Mouse (Mus musculus): ENCODE results near the gene Mylip.

The Mylip gene

DNA sequence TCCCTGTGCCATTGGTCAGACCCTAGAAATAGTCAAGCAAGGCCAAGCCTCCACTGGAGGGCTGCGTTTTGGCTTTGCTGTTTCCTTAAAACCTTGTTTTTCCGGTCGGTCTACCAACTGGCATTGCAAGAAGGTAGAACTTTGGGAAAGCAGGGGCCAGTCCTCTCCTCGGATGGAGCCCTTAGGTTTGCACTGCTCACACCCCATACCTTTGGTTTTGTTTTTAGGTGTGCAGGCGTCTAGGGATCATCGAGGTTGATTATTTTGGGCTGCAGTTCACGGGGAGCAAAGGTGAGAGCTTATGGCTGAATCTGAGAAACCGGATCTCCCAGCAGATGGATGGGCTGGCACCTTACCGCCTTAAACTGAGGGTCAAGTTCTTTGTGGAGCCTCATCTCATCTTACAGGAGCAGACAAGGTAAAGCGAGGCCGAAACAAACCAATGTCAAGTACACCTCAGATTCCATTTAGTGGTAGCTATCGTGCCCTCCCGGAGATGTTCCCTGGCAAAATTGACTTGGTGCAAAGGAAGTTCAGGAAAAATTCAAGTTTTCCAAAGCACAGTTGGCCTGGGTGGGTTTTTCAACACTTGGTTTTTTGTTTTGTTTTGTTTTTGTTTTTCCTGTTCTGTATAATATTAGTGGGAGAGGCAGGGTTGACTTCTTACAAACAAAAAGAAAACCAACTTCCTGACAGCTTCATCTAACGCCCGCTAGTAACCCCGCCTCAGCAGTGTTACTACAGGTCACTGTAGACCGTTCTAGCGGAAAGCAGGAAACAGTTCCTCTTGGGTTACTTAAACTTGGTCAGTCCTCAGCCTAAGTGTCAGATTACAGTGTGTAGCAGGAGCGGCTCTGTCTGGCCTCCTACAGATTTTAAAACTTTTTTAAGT is 1.7 kb downstream of the Mylip start:
- peak; percentile 81 for DNase-seq (ENCODE audit: low read depth, low spot score)

DNA sequence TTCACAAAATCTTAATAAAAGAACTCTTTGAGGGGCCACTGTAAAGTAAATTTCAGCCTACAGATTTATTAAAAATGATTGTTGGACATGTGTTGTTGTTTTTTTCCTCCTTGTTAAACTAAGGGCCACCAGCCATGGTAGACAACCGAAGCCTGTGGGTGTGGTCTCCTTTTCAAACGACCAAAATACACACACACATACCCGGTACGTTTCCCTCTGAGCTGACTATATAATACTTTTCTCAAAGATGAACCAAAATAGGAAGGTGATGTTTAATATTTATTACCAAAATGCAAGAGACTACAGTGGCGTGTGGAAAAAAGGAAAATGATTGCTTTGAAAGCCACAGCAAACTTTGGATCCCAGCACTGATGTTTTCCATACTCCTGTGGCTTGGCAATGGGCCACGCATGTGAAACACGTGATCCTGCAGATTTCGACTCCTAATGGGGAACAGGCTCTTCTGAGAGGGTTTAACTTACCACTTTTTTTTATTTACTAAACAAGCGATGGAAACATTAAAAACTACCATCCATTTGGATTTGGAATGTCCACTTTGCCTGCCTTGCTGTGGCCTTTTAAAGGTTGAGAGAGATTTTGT is 2.4 kb downstream of the Mylip start:
- DNase-seq (ENCODE audit: low read depth, low spot score), result peak; percentile 54

DNA sequence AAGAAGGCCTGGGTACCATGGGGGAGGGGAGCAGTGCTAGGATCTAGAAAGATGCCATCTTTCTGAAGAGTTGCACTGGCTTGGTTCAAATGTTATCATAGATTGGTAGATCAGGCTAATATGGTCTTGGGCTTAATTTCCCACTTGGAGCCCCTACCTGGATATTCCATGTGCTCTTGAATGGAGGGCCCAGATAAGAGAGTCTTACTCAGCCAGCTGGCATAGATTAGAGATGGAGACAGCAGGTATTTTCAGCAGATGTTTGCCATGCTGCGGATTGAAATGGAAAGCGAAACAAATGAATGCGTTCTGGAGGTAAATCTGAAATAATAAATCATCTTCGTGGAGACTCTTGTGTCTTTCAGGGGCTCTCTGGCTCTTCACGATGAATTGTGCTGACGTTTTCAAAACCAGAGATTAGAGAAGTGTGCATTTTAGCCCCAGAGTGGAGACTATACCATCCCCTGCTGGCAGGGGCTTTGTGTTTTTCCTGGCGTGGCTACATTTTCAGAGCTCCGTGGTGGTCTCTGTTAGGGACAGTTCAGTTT is 4.8 kb downstream of the Mylip start:
- no peak for DNase-seq (ENCODE audit: low read depth, low spot score)

DNA sequence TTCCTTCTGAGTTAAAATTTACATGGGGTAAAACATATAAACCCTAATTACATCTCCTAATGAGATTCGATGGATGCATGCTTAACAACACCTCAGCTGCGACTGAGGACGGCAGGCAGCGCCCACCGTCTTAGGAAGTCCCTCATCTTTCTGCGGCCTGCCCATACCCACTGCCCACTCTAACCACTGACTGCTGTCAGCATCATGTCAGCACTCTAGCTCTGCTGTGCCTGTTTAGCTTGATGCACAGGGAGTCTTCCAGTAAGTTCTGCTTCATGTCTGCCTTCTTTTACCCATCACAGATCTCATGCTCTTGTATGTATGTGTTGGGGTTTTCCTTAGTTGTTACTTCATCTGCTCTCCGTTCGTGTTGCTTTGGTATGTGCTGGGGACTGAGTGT is 7.2 kb downstream of the Mylip start:
- no peak for DNase-seq (ENCODE audit: low read depth, low spot score)

DNA sequence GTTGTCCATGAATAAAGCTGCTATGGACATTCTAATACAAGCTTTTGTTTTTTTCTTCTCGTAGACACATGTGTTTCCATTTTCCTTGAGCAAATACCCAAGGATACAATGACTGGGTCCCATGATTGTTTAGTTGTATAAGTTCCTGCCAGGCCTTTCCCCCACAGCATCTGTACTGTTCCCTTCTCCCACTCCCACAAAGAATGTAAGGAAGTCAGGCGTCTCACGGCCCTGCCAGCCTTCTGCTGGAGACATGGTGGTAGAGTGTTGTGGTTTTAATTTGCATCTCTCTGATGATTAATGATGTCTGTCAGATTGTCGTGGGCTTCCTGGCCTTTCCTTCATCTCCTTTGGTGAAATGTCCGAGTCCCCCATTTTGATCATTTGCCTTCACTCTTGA is 7.7 kb downstream of the Mylip start:
- DNase-seq (ENCODE audit: low read depth, low spot score), result no peak

DNA sequence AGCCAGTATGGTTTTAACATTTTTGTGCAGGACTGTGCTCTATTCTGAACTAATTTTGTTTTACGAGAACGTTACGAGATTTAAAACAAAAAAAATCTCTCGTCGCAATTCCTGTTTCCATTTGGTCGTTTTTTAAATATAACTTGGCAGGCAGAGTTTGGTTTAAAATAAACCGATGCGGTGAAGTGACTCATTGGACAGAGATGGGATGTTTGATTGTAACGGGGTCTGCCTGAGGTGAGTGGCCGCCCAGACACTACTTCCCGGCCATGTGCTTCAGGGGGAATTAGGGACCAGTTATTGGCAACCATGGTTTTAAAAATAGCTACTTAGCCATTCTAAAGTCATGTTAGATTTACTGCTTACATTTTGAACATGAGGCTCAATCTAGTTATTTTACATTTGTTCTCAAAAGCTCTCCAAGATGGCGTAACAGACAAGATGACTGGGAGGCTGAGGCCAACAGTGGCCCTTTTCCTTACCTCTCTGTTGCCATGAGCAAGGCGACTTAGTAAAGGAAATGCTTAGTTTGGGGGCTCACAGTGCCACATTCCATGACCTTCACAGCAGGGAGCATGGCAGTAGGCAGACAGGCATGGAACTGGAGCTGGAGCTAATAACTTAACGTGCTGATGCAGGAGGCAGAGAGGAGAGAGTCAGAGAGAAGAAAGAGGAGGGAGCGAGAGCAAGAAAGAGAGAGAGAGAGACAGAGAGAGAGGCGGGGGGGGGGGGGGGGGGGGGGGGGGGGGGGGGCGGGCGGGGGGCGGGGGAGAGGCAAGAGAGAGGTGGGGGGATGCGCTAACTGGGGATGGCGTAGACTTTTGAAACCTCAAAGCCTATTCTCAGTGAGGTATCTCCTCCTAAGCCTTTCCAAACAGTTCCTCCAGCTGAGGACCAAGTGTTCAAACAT is 8.6 kb downstream of the Mylip start:
- no peak for DNase-seq (ENCODE audit: low read depth, low spot score)

DNA sequence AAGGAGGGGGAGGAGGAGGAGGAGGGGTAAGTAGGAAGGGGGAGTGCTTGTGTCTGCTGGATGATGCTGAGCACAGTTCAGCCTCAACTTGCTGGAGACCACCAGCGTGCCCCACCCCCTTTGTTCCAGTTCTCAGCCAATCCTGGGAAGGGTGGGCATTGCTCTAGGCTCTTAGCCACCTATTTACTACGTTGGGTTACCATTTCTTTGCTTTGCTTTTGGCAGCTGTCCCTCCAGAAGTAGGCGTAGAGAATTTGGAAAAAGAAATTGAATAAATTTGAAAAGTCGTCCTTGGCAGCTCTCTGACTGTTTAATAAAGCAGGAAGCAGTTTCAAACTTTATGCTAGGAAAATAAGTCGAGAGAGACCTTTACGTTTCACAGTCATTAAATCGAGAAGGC is 11.2 kb downstream of the Mylip start:
- no peak for DNase-seq (ENCODE audit: low read depth, low spot score)

DNA sequence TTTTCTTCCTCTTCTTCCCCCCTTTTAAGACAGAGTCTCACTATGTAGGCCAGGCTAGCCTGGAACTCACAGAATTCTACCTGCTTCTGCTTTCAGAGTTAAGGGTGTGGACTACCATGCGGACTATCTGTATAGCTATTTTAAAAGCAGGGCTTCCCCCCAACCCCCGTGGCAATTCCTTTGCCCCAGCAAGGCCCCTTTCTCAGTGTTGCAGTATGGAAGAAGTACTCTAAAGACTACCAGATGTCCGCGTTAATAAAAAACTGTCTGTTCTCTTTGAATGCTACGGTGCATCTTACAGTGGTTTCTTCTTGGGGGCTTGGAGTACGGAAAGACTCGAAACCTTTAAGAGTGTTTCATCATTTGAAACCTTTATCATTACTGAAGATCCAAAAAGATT is 12.3 kb downstream of the Mylip start:
- no peak for DNase-seq (ENCODE audit: low read depth, low spot score)

DNA sequence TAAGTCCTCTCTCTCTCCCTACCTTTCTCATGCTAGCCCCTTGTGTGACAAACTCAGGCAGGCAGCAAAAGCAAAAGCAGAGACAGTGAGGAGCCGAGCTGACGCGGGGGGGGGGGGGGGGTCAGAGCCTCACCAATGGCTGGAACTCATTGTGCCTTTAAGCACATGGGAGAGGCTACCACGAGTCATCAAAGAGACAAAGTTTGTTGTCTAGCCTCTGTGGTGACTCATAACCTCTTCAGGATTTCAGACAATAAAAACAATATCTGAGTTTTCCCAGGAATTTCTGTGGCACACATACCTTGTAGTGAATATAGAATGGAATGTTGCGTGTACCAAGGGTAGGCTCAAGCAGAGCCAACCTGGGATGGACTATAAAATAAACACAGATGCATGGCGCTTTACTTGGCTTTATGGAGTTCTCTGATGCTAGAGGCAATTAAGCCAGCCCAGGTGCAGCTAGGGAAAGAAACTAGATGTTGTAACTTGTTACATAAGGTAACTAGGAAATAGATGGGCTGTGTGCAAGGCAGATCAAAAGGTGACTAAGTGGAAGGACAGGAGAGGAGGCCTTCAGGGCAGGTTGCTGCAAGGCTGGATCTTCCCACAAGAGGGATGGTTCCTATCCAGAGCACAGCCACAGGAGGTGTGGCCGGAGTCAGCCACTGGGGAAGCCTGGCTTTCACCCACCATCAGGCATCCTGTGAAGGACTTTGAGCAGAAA is 12.9 kb downstream of the Mylip start:
- no peak for DNase-seq (ENCODE audit: low read depth, low spot score)

DNA sequence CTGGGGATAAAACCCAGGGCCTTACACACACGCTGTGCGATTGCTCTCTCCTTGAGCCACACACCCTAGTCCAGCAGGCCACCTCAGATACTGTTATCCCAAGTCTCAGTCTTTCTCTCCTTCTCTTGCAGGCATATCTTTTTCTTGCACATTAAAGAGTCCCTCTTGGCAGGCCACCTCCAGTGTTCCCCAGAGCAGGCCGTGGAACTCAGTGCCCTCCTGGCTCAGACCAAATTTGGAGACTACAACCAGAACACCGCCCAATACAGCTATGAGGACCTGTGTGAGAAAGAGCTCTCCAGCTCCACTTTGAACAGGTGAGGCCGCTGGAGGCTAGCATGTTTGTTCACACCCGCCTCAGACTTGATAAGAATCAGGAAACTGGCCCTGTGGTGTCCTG is 14.7 kb downstream of the Mylip start:
- no peak for DNase-seq (ENCODE audit: low read depth, low spot score)

DNA sequence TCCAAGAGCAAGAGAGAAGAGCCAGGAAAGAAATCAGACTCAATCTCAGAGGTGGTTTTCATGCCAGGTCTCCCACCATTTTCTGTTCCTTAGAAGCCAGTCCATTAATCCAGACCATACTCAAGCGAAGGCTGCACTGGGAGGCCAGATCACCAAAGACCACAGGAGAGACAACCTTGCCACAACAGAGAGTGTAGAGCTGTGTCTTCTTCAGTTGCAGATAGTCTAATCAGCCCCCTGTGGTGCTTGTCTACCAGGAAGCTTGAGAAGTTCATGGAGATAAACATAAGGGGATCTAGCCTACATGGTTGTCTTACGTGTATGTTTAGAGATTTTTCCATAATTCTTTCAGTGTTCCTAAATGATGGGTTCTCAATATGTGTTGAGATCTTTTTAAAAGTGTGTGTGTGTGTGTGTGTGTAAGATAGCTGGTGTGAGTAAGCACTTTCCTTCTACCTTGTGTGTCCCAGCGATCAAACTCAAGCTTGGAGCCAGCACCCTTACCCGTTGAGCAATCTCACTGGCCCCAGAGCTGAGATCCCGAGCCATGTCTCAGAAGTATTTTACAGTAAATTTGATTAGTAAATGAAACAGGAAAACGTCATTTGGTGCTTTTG is 15.8 kb downstream of the Mylip start:
- DNase-seq (ENCODE audit: low read depth, low spot score), result no peak

DNA sequence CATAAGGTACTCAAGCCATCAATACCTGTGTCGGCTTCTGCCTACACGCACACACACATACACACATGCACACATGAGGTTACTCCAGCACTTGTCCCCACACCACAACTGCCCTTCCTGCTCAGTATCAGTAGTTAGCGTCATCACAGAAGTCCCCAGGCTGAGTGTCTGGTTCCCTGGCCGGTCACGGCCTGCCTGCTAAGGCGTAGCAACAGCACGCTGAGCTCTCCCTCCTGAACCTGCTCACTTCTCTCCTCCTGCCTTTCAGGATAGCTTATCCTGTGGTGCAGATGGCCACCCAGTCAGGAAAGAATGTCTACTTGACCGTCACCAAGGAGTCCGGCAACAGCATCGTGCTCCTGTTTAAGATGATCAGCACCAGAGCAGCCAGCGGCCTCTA is 16.7 kb downstream of the Mylip start:
- no peak for DNase-seq (ENCODE audit: low read depth, low spot score)

DNA sequence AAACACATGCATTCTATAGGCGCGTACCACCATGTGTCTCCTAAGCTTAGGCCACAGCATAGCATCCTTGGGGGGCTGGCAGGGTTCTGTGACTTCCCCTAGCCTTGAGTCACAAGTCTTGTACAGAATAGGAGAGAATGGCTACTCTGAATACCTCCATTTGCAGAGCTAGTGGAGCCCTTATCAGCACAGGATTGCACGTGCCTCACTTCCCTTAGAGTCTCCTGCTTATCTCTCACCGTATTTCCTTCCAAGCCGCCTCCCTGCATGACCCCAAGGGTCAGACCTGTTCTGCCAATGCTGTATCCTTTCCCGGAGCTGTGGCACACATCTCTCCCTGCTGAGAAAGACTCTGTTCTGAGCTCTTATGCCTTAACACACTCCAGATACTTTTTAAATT is 17.2 kb downstream of the Mylip start:
- no peak for DNase-seq (ENCODE audit: low read depth, low spot score)

DNA sequence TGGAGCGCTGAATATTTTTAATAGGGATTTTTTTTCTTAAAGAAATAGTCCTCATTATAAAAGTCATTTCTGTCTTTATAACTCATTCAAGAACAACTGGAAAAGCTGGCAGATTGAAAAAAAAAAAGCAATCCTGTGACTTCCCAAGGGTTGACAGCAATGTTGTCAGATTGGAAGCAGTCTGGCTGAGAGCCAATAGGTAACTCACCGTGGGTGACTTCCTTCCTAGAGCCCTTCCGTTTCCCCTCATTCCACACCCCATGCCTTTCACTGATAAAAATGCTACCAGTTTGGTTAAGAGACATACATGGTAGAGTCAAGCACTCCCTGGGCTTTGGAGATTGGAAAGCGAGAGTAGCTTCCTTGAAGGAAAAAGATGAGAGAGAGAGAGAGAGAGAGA is 21.4 kb downstream of the Mylip start:
- no peak for DNase-seq (ENCODE audit: low read depth, low spot score)

DNA sequence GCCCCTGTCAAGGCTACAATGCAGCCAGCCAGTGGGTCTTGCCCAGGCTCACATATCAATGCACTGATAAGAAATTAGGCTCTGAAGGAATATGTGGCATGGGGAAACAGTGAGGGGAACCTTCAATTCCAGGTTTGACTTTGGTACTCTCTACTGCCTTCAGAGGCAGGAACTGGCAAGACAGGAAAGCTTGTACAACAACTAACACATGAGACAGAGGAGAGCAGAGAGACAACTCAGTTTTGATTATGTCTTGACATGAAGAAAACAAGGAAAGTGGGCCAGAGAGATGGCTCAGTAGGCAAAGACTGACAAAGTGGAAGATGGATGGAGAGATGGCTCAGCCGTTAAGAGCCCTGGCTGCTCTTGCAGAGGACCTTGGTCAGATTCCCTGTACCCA is 23.5 kb downstream of the Mylip start:
- DNase-seq (ENCODE audit: low read depth, low spot score), result no peak

DNA sequence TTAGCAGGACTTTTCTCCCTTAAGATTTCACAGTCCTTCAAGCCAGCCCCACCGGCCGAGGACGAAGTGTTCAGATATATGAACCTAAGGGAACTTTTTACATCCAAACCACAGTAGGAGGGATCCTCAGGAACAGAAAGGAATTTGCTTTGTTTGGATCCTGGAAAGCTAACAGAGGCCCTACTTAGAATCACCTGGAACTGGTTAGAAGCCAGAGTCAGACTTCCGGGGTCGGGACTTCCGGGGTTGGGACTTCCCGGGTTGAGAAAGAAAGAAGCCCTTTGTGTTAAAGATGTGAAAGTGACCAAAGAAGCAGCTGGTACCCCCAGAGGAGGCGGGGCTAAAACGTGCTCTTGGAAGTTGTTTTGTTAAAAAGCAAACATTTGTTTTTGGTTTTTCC is 24.5 kb downstream of the Mylip start:
- DNase-seq (ENCODE audit: low read depth, low spot score), result no peak

DNA sequence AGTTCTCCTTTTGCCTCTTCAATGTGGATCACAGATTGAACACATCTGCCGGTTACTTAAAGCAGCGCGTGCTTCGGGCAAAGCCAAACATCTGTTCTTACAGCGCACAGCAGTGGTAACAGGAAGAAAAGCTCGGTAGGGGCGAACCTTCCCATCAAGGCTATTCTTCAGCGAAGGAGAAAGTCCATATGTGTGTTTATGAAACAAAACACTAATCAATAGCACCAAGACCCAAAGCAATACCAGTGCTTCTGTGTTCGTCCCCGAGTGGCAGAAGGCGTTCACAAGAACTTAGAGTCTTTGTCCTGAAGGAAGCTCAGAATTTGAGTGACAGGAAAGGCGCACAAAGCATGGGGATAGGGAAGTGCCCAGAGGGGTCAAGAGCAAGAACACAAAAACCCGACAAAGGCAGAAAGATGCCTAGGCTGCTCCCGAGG is 27.1 kb downstream of the Mylip start:
- DNase-seq (ENCODE audit: low read depth, low spot score), result no peak

DNA sequence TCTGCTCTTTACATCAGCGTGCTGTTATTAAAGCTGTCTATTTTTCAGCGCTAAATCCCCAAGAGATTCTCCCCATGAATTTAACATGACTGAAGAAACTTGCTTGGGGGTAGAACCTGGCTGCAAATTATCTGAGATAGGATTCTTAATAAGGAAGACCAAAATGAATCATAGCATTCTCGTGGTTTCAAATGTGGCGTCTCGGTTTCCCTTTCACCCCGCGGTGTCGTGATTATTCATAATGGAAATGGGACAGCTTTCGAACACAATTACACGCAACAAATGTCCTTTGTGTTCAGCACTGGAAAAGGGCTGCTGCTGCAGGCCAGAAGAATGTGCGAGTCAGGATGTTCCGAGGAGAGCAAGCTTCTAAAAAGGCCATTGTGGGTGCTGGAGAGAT is 29.4 kb downstream of the Mylip start:
- DNase-seq (ENCODE audit: low read depth, low spot score), result no peak

DNA sequence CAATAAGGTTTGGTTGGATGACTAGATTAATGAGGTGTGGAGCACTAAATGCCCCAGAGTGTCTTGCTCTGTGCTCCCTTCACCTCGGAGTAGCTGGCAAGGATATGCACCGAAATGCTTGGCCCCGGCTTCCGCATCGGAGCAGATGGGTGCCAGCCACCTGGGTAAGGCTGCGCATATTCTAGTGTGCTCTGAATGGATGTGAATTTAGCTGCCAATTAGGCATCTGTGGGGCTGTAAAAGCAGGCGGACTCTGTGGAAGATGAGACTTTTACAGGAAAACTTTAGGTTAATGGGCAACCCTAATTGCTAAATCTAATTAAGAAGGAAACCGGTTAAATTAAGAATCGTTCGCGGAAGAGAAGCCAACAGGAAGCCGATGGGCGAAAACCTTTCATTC is 32.7 kb downstream of the Mylip start:
- DNase-seq (ENCODE audit: low read depth, low spot score), result no peak

DNA sequence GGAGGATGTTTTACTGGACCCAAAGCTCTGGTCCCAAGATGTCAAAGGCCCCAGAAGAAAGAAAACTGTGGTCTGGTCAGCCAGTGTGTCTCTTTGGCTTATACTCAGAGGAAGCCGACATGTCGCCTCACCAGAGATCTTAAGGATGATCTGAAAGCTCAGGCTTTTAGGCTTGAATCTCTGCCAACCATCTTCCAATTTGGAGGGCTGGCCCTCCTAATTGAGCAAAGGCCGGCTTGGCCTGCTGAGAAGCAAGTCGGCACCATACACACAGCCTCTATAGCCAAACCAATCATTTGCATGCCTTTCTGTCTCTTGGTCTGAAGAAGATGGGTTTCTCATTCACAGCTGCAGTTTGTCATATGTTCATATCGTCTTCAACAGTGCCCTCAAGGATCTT is 33.2 kb downstream of the Mylip start:
- DNase-seq (ENCODE audit: low read depth, low spot score), result no peak

DNA sequence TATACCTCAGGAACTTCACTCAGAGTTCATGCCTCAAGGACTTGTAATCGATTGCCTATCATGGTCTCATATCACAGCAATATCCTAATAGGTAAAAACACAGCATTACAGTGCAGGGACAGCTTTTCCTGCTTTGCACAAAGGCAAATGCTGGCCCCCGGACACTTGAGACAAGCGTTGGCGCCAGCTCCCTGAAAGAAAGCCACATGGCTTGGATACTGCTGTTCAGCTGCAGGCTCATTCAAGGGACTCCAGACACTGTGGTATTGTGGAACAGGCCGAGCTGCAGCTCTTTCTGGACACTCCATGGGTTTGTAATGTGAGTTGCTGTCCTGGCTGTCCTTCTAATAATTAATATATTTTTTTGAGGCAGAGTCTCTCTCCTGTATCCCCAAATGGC is 34.4 kb downstream of the Mylip start:
- no peak for DNase-seq (ENCODE audit: low read depth, low spot score)
